Mouse (Mus musculus): ENCODE measurements around the gene Pin4. TPM values are rescaled to one million over a fixed set of nuclear protein-coding genes. Genes with fewer than 3 reads are reported as not detected.

The Pin4 gene
- total RNA-seq (2021) = 10 to 100 TPM; 25.0 to 40.3 TPM
- long read RNA-seq, experiment 1, transcript Pin4-201 (4 exons, 489 nt) = major isoform, 24 of 24 reads
- long read RNA-seq, experiment 1, partial matches to known transcripts = 0 of 24 reads
- long read RNA-seq, experiment 1, other reads (novel, unspliced or antisense) = 0 of 24 reads
- long read RNA-seq, experiment 2, transcript Pin4-201 (4 exons, 489 nt) = major isoform, 27 of 27 reads
- long read RNA-seq, experiment 2, partial matches to known transcripts = 0 of 27 reads
- long read RNA-seq, experiment 2, other reads (novel, unspliced or antisense) = 0 of 27 reads

DNA sequence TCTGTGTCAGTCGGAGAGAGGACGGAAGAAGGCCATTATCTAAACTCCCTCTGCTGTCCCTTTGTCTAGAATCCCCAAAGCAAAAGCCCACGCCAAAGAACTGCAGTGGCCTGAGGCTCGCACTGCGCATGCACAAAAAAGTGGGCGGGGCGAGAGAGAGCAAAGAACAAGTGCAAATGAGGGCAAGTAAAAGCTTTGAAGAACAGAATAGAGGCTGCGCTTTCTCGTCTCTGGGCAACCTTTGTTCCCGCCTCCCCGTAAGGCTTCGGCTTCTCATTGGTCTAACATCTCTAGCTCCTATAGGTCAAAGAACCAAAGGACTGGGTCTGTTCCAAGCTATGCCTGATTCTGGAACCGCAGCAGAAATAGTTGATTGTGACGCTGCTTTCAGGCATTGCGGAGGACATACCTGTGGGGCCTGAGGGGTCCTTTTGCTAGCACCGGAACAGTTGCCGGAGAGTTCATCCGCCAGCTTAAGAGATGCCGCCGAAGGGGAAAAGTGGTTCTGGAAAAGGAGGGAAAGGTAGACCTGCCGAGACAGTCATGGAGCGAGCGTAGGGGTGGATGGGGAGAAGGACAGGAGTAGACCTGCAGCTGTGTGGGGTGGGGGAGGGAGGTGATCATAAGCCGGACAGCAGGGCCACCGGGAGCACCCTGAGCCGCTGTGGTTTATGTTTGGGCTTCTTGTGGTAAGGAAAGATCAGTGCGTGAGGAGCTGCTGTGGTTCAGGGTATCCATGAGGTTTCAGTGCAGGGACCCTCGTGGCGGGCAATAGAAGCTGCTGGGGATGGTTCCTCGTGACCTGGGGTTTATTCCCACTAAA lies at the start of gene Pin4:
Pin4 (plus strand) TSS at position 406 of the 823 bp plus-strand sequence.
- no peak; the same call in 1 of the 2 replicates for TF ChIP-seq CTCF (IDR thresholded peaks at IDR 0.05)
- peak within 1 kb of the TSS; percentile 78 for H3K27ac ChIP-seq
- H3K4me3 ChIP-seq = peak within 1 kb of the TSS; percentile 83
- DNase-seq = peak; percentile 93
- intact Hi-C loops (cut with DNase I) = no loop called here

- intact Hi-C loops (cut with DNase I) = no loop called here
- peak; percentile 78 for DNase-seq
These were observed 48.4 kb upstream of the Pin4 start, which contains the start of gene Rtl5 for GRCm38 (mm10) chrX:102070591-102071471. Gene Rtl5, minus strand, starts transcription at chrX:102071304.

GRCm38 (mm10) chrX:102071517-102071916 lies 47.7 kb upstream of the Pin4 start:
- peak overlapping the region; percentile 74 for H3K4me3 ChIP-seq
- no peak for DNase-seq
- no peak for TF ChIP-seq CTCF (IDR thresholded peaks at IDR 0.05)
- intact Hi-C loops (cut with DNase I) = no loop called here
- H3K27ac ChIP-seq = peak overlapping the region; percentile 65; the same call in 1 of the 2 replicates

More at GRCm38 (mm10) chrX:102070591-102071471, 48.4 kb upstream of the Pin4 start, which contains the start of gene Rtl5:
- no peak for TF ChIP-seq CTCF (IDR thresholded peaks at IDR 0.05)
- H3K4me3 ChIP-seq = peak within 1 kb of the TSS; percentile 74
- H3K27ac ChIP-seq = peak within 1 kb of the TSS; percentile 65

- intact Hi-C loops (cut with DNase I) = no loop called here
- no peak for TF ChIP-seq CTCF (IDR thresholded peaks at IDR 0.05)
- Histone ChIP-seq H3K4me3 (no peak overlapping the region), H3K27ac (no peak overlapping the region)
- no peak for DNase-seq
These were observed 45.5 kb upstream of the Pin4 start for GRCm38 (mm10) chrX:102073605-102074325.

GRCm38 (mm10) chrX:102074435-102074834 lies 44.8 kb upstream of the Pin4 start:
- no peak for TF ChIP-seq CTCF (IDR thresholded peaks at IDR 0.05)
- DNase-seq = no peak
- Histone ChIP-seq H3K27ac (no peak overlapping the region), H3K4me3 (no peak overlapping the region)
- intact Hi-C loops (cut with DNase I) = no loop called here

DNA sequence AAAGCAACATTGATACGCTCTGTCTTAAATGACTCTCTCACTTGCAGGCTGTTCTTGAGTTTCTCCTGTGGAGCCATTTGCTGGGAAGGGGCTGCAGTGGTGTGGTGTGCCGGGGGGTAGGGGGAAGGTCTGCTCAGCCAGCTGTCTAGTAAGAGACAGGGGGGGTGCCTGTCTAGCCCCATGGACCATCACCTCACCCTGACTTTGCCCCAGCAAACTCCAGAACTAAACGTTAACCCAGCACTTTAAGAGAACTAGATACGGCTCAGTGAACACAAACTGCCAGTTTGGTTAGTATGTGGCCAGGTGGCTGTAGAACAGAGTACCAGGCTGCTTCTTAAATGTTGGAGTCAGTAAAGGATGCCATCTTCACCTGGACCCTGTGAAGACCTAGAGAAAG lies 44.1 kb upstream of the Pin4 start:
- H3K27ac ChIP-seq = no peak overlapping the region
- no peak for DNase-seq
- H3K4me3 ChIP-seq = no peak overlapping the region
- intact Hi-C loops (cut with DNase I) = no loop called here
- no peak for TF ChIP-seq CTCF (IDR thresholded peaks at IDR 0.05)

DNA sequence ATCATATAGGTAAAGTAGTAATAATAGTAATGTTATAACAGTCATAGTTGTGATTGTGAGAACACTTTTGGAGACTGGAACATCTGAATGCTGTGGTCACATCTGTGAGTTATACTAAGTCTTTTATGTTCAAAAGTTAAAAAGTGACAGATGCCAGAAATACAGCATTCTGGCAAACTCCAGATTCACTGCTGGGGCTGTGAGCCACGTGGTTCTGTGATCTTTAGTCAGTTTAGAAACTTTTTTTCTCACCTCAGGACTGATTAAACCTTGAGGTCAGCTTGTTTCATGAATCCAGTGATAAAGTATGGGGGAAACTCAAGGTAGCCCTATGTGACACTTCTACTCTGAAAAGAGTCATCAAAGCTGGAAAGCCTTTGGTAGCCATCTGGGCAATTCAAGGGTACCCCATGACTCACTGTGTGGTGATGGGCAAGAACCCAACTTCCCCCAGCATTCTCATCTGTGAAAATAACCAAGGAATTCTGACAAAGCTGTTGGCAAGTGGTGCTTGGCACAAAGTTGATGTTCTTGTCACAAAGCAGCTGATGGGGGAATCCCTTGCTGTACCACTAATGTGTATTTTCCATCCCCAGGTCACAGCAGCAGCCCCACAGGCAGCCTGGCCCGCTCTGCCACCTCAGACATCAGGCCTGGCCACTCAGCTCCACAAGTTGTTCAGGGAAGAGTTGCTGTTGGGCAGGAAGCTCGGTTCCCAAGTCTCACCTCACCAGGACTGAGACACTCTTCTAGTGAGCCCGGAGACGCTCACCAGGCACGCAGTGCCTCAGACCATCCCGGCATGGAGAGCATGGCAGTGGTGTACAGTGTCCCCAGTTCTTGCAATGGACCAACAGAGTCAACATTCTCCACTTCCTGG lies 42.1 kb upstream of the Pin4 start:
- no peak for TF ChIP-seq CTCF (IDR thresholded peaks at IDR 0.05)
- no peak overlapping the region for H3K4me3 ChIP-seq
- intact Hi-C loops (cut with DNase I) = no loop called here
- DNase-seq = no peak
- H3K27ac ChIP-seq = no peak overlapping the region

DNA sequence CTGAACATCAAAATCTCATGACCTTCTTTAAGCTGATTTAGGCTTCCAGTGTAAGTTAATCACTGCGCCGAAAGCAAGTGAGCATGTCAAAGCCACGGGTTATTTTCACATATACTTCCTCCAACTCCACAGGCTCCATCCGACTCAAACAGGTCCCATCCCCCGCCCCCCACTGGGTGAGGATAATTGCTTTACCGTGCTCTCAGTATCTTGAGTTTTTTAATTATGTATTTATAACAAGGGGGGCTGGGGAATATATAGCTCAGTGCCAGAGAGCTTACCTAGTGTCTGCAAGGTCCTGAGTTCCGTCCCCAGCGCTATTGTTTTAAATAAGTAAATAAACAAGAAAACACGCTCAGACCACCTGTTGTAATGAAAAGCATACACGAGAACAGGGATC lies 38.2 kb upstream of the Pin4 start:
- DNase-seq = no peak
- intact Hi-C loops (cut with DNase I) = no loop called here
- no peak overlapping the region for H3K4me3 ChIP-seq
- TF ChIP-seq CTCF (IDR thresholded peaks at IDR 0.05) = no peak
- H3K27ac ChIP-seq = no peak overlapping the region

GRCm38 (mm10) chrX:102081573-102082279 lies 37.5 kb upstream of the Pin4 start:
- no peak for TF ChIP-seq CTCF (IDR thresholded peaks at IDR 0.05)
- H3K4me3 ChIP-seq = no peak overlapping the region
- intact Hi-C loops (cut with DNase I) = no loop called here
- no peak for DNase-seq
- no peak overlapping the region for H3K27ac ChIP-seq

- Histone ChIP-seq H3K4me3 (no peak overlapping the region), H3K27ac (no peak overlapping the region)
- no peak for TF ChIP-seq CTCF (IDR thresholded peaks at IDR 0.05)
- DNase-seq = no peak
- intact Hi-C loops (cut with DNase I) = no loop called here
These were observed 36.9 kb upstream of the Pin4 start for GRCm38 (mm10) chrX:102082340-102082739.

All from gastrocnemius, adult 2 months (tissue).